In genomic region chr1:36070740-36071139, GRCm38 (mm10) we compare ENCODE assay signal across 8 mouse cellular contexts. TPM values are rescaled to one million over a fixed set of nuclear protein-coding genes. Genes with fewer than 3 reads are reported as not detected.
DNase-seq lines count a peak whose midpoint lies in the region; ATAC-seq and TF ChIP-seq lines count a peak whose summit lies in the region.

No protein-coding gene starts in this region.

- H3K27me3 ChIP-seq in heart, embryonic 14.5 days (ENCODE audit: control insufficient read depth, insufficient read depth, low read length) = no peaks in the 10 kb centered on the region
- no peaks in the 10 kb centered on the region for H3K27me3 ChIP-seq in heart, postnatal 0 days (ENCODE audit: control insufficient read depth, insufficient read depth, low read length)
- H3K27me3 ChIP-seq in liver, embryonic 16.5 days (ENCODE audit: control insufficient read depth, insufficient read depth, low read depth, low read length) = no peaks in the 10 kb centered on the region

- H3K4me3 ChIP-seq in heart, embryonic 14.5 days (ENCODE audit: control insufficient read depth in 1 of 2, insufficient read depth in 1 of 2, low read depth in 1 of 2, low read length in 2 of 2) = peak overlapping the region; percentile 87 to 91
- H3K4me3 ChIP-seq in ES-E14 (ENCODE audit: insufficient read depth in 1 of 2, low read depth in 1 of 2, low read length in 2 of 2, poor library complexity in 1 of 2, severe bottlenecking in 1 of 2) = peak overlapping the region; percentile 84 to 98
- peak overlapping the region; percentile 88; the same call in 1 of the 2 replicates for H3K4me3 ChIP-seq in heart, postnatal 0 days (ENCODE audit: low read depth, low read length)
- peak overlapping the region; percentile 96 for H3K4me3 ChIP-seq in liver, embryonic 16.5 days (ENCODE audit: low read depth, low read length)

- peaks cover 44 to 69% of the 10 kb centered on the region in 2 experiments for H3K4me1 ChIP-seq in heart, embryonic 14.5 days (ENCODE audit: control insufficient read depth in 2 of 2, insufficient read depth in 2 of 2, low read length in 2 of 2)
- H3K4me1 ChIP-seq in ES-E14 (ENCODE audit: control insufficient read depth in 2 of 2, insufficient read depth in 2 of 2, low read length in 2 of 2, poor library complexity in 1 of 2) = peaks cover 8 to 41% of the 10 kb centered on the region in 2 experiments
- H3K4me1 ChIP-seq in heart, postnatal 0 days (ENCODE audit: control insufficient read depth, insufficient read depth) = peaks cover 51% of the 10 kb centered on the region
- peaks cover 69% of the 10 kb centered on the region for H3K4me1 ChIP-seq in liver, embryonic 16.5 days (ENCODE audit: control insufficient read depth, low read depth, low read length)

- H3K4me2 ChIP-seq in heart, embryonic 14.5 days (ENCODE audit: low read length) = peak overlapping the region; percentile 99
- peak overlapping the region; percentile 98 for H3K4me2 ChIP-seq in heart, postnatal 0 days (ENCODE audit: low read depth, low read length)
- peak overlapping the region; percentile 91 for H3K4me2 ChIP-seq in liver, embryonic 16.5 days (ENCODE audit: low read depth, low read length)

- no peak for TF ChIP-seq EP300 in heart, postnatal 0 days (IDR thresholded peaks at IDR 0.05; ENCODE audit: low read depth)

- no peak for ATAC-seq in heart, embryonic 14.5 days (ENCODE audit: insufficient number of reproducible peaks, insufficient read depth, low FRiP score, low read depth)
- no peak for ATAC-seq in heart, postnatal 0 days (ENCODE audit: insufficient read depth, low read depth)
- no peak for ATAC-seq in liver, embryonic 16.5 days (ENCODE audit: low read depth)

- no peak for DNase-seq in heart, postnatal 4 days
- no peak for DNase-seq in ES-E14 (ENCODE audit: low read depth, low spot score)
- DNase-seq in heart, postnatal 0 days (ENCODE audit: low spot score) = no peak
- DNase-seq in adrenal gland, adult 8-10 months = no peak
- no peak for DNase-seq in ovary, postnatal 10 days (ENCODE audit: low spot score)
- no peak for DNase-seq in right cerebral cortex, adult 2 months (ENCODE audit: low spot score in 2 of 2)

- in situ Hi-C loops in ES-E14 (cut with MboI; ENCODE audit: low sequenced_read_pairs in 2 of 2, unreplicated experiment in 2 of 2) = no loop called here

- no peaks in the 10 kb centered on the region for H3K9me3 ChIP-seq in heart, embryonic 14.5 days (ENCODE audit: control insufficient read depth, low read length)
- no peaks in the 10 kb centered on the region for H3K9me3 ChIP-seq in ES-E14 (ENCODE audit: control insufficient read depth, insufficient read depth, low read depth, low read length)
- no peaks in the 10 kb centered on the region for H3K9me3 ChIP-seq in heart, postnatal 0 days (replicated peaks; ENCODE audit: control insufficient read depth, low read length)
- H3K9me3 ChIP-seq in liver, embryonic 16.5 days (replicated peaks; ENCODE audit: control insufficient read depth, low read length) = no peaks in the 10 kb centered on the region

- H3K36me3 ChIP-seq in heart, embryonic 14.5 days (ENCODE audit: control insufficient read depth, insufficient read depth, low read length) = peaks cover 8% of the 10 kb centered on the region
- peaks cover 44% of the 10 kb centered on the region for H3K36me3 ChIP-seq in ES-E14 (ENCODE audit: control insufficient read depth, insufficient read depth, low read length, poor library complexity, severe bottlenecking)
- H3K36me3 ChIP-seq in heart, postnatal 0 days (replicated peaks; ENCODE audit: control insufficient read depth, insufficient read depth, low read length) = peaks cover 5% of the 10 kb centered on the region; the same call in 1 of the 2 replicates
- peaks cover 25% of the 10 kb centered on the region for H3K36me3 ChIP-seq in liver, embryonic 16.5 days (ENCODE audit: control insufficient read depth, insufficient read depth)

- H3K9ac ChIP-seq in heart, embryonic 14.5 days (ENCODE audit: low read length) = peak overlapping the region; percentile 91
- H3K9ac ChIP-seq in ES-E14 (ENCODE audit: insufficient read depth, low read depth, low read length, poor library complexity, severe bottlenecking) = peak overlapping the region; percentile 83; the same call in 1 of the 2 replicates
- no peak overlapping the region for H3K9ac ChIP-seq in heart, postnatal 0 days (replicated peaks; ENCODE audit: low read depth, low read length)
- peak overlapping the region; percentile 98 for H3K9ac ChIP-seq in liver, embryonic 16.5 days (ENCODE audit: low read depth, low read length)

- TF ChIP-seq CTCF in heart, postnatal 0 days (IDR thresholded peaks at IDR 0.05; ENCODE audit: low read depth) = no peak

- H3K27ac ChIP-seq in heart, embryonic 14.5 days (replicated peaks in 1 of 2; ENCODE audit: control insufficient read depth in 1 of 2, insufficient read depth in 1 of 2, low read depth in 2 of 2, low read length in 2 of 2) = no peak overlapping the region
- H3K27ac ChIP-seq in ES-E14 (ENCODE audit: insufficient read depth, low read depth, low read length, poor library complexity, severe bottlenecking) = no peak overlapping the region
- H3K27ac ChIP-seq in heart, postnatal 0 days (ENCODE audit: low read depth) = no peak overlapping the region
- H3K27ac ChIP-seq in liver, embryonic 16.5 days (ENCODE audit: low read length) = peak overlapping the region; percentile 80

- WGBS in heart, embryonic 14.5 days = 76% methylated on average over 3 of the region's 3 CpGs
- WGBS in heart, postnatal 0 days = 64% methylated on average over 3 of the region's 3 CpGs
- 31% methylated on average over 3 of the region's 3 CpGs for WGBS in liver, embryonic 16.5 days (ENCODE audit: insufficient replicate concordance)

TF ChIP-seq in ES-E14, 5 proteins besides CTCF, POLR2A, EP300 and RAD21:
- TF ChIP-seq HCFC1 (IDR thresholded peaks at IDR 0.05; ENCODE audit: borderline replicate concordance, insufficient read depth, low read length) = no peak
- TF ChIP-seq MAFK (IDR thresholded peaks at IDR 0.05; ENCODE audit: insufficient read depth, low read depth, low read length) = peak; percentile 95
TF ChIP-seq in ES-E14: peak in this region for 1.

RNA-seq across cellular contexts. Expression of gene Hs6st1, which starts 2.5 kb away (rescaled TPM):
- 11.0 and 15.5 TPM in 2 replicates for polyA plus RNA-seq in heart, embryonic 14.5 days (2014; fragmentation: Nextera tagmentation; extraction: Ambion mirVana)
- total RNA-seq in heart, postnatal 4 days (2021) = 10 to 100 TPM; 30.0 to 33.3 TPM
- 46.3 and 51.0 TPM in 2 replicates for total RNA-seq in ES-E14 (2012; rRNA removed)
- 31.5 and 39.8 TPM in 2 replicates for total RNA-seq in heart, postnatal 0 days (2014; rRNA removed; ENCODE audit: low replicate concordance)
- polyA plus RNA-seq in heart, postnatal 0 days (2015; fragmentation: Nextera tagmentation; extraction: Ambion mirVana) = 2.7 and 3.2 TPM in 2 replicates
- 4.7 and 5.2 TPM in 2 replicates for polyA plus RNA-seq in liver, embryonic 16.5 days (2015; fragmentation: Nextera tagmentation; extraction: Ambion mirVana)
- 100 to 1,000 TPM in 2 of 4 experiments, 10 to 100 TPM in 2; 70.2 to 122 (median 96.6) TPM for total RNA-seq in adrenal gland, adult 8-10 months (2022)
